Mouse (Mus musculus): ENCODE data around the gene Gm12248.

- no peak for TF ChIP-seq CTCF (IDR thresholded peaks at IDR 0.05; ENCODE audit: low read depth, low read length)
- no peak for TF ChIP-seq POLR2A (IDR thresholded peaks at IDR 0.05; ENCODE audit: borderline replicate concordance, low read depth, low read length)
Observed at GRCm38 (mm10) chr11:58102146-58102545, 9.2 kb upstream of the Gm12248 start.
